Mouse (Mus musculus) kidney, embryonic 16.5 days (tissue): ENCODE measurements around the gene Sacs. TPM values are rescaled to one million over a fixed set of nuclear protein-coding genes. Genes with fewer than 3 reads are reported as not detected.
A peak's percentile ranks its signal among the peaks of the same experiment; 100 is the strongest.

Experiments
- ATAC-seq: fragments of 200-750 bp; cut with Nextera tagmentation; 2 replicates; pipeline ENCODE4 v1.8.0; 2017; ENCODE audit warnings: moderate TSS enrichment; ENCODE audit not compliant: low FRiP score, low TSS enrichment
- H3K27ac ChIP-seq: fragments of 300-500 bp; sonication (generic); 2 replicates; pipeline ENCODE4 v1.5.1; 2014; ENCODE audit warnings: low read length
- H3K27me3 ChIP-seq: fragments of 300-500 bp; sonication (generic); 2 replicates; pipeline ENCODE4 v1.6.1; 2014; ENCODE audit warnings: low read length, control low read depth, mixed read lengths; ENCODE audit not compliant: insufficient read depth
- H3K36me3 ChIP-seq: fragments of 300-500 bp; sonication (generic); 2 replicates; pipeline ENCODE4 v1.6.1; 2014; ENCODE audit warnings: low read length, control low read depth, mixed read lengths; ENCODE audit not compliant: insufficient read depth
- H3K4me1 ChIP-seq: fragments of 300-500 bp; sonication (generic); 2 replicates; pipeline ENCODE4 v1.6.1; 2014; ENCODE audit warnings: low read length, control low read depth, mixed read lengths; ENCODE audit not compliant: insufficient read depth
- H3K4me2 ChIP-seq: fragments of 300-500 bp; sonication (generic); replicated peaks from 2 replicates; pipeline ENCODE4 v1.6.1; 2014; ENCODE audit warnings: low read depth, low read length
- H3K4me3 ChIP-seq: fragments of 300-500 bp; sonication (generic); 2 replicates; pipeline ENCODE4 v1.5.1; 2014; ENCODE audit warnings: mild to moderate bottlenecking, low read length
- H3K9ac ChIP-seq: fragments of 300-500 bp; sonication (generic); replicated peaks from 2 replicates; pipeline ENCODE4 v1.6.1; 2014; ENCODE audit warnings: low read length
- H3K9me3 ChIP-seq: fragments of 300-500 bp; sonication (generic); 2 replicates; pipeline ENCODE4 v1.6.1; 2016; ENCODE audit warnings: low read length, control low read depth
- WGBS: fragments of 180-500 bp; shearing (Covaris S2); extraction: QIAGEN DNeasy Blood & Tissue Kit; methylation state at CpG from one replicate; pipeline ENCODE4 v1.1.7; 2014; 5-methylcytosine and 5-hydroxymethylcytosine counted together
- polyA plus RNA-seq: library from polyadenylated mRNA; unstranded; fragments of >200 nt; fragmentation: Nextera tagmentation; extraction: Ambion mirVana; gene quantifications from 2 replicates; pipeline ENCODE4 v1.2.1, GENCODE M21; 2015

Gene Sacs
- polyA plus RNA-seq, 1 experiment from 2014 or later: 1.5 TPM

GRCm38 (mm10) chr14:61258352-61258751 lies 120.1 kb downstream of the Sacs start, which contains the start of gene Sgcg:
Gene Sgcg, minus strand, starts transcription at chr14:61258490.
- Histone ChIP-seq H3K4me1 (peaks cover 6% of the 10 kb centered on the region), H3K27ac (0 out of 2 replicates have a peak within 1 kb of the TSS, but pooled peaks have one; percentile 3), H3K27me3 (no peaks in the 10 kb centered on the region), H3K9ac (no peak within 1 kb of the TSS), H3K4me3 (no peak within 1 kb of the TSS), H3K4me2 (peak within 1 kb of the TSS; percentile 25; the same call in 1 of the 2 replicates), H3K9me3 (no peaks in the 10 kb centered on the region), H3K36me3 (no peaks in the 10 kb centered on the region)
- ATAC-seq: no peak
- 16% methylated on average over 11 of the region's 11 CpGs for WGBS

DNA sequence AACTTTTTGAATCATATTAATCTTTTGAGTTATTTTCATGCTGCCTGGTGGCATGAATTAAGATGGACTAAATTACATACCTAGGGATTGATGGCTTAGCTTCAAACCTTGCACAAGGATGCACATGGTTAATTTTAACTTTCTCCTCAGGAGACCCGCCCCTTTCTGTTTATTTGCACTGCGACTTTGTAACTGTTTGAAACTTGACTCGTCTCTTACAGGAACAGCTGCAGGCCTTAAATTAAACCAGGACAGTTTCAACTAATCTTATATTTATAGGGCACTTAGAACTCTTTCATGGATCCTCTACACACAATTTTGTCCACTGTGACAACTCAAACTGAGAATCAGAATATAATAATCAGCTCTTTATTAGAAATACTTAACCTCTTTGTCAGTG lies 120.8 kb downstream of the Sacs start:
- 16% methylated on average over 3 of the region's 3 CpGs for WGBS
- H3K36me3 ChIP-seq: no peaks in the 10 kb centered on the region
- no peaks in the 10 kb centered on the region for H3K27me3 ChIP-seq
- peaks cover 6% of the 10 kb centered on the region for H3K4me1 ChIP-seq
- H3K9ac ChIP-seq: no peak overlapping the region
- no peak overlapping the region for H3K4me2 ChIP-seq
- no peaks in the 10 kb centered on the region for H3K9me3 ChIP-seq
- no peak for ATAC-seq
- no peak overlapping the region for H3K4me3 ChIP-seq
- no peak overlapping the region for H3K27ac ChIP-seq

DNA sequence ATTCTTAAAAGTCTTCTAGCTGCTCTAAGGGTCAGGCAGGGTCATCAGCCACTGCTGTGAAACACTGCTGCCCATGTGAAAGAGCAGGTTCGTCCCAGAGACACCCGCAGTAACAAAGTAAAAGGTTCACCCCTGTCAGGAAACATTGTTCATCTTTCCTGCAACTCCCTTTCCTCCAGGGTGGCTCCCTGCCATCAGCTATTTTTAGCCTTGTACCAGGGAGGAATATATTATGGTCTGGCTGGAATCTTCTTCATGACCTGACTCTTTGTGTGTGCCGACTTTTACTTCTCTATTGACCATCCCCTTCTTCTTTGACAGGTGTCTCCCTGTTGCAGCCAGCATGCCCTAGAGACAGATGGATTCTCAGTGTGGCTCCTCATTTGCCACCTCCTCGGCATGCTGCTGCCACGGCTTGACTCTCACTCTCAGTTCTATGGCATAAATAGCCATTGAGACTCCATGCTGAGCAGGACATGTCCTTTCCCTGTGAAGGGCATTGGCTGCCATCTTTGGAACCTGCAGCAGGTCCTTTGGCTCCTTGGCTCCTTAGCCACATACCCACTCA lies 129.7 kb downstream of the Sacs start:
- Histone ChIP-seq H3K9me3 (0 out of 2 replicates have a peak, but pooled peaks cover 2% of the 10 kb centered on the region), H3K27me3 (no peaks in the 10 kb centered on the region), H3K9ac (no peak overlapping the region), H3K4me2 (no peak overlapping the region), H3K4me1 (no peaks in the 10 kb centered on the region), H3K27ac (no peak overlapping the region), H3K4me3 (no peak overlapping the region), H3K36me3 (no peaks in the 10 kb centered on the region)
- ATAC-seq: no peak
- WGBS: 61% methylated on average over 5 of the region's 5 CpGs

DNA sequence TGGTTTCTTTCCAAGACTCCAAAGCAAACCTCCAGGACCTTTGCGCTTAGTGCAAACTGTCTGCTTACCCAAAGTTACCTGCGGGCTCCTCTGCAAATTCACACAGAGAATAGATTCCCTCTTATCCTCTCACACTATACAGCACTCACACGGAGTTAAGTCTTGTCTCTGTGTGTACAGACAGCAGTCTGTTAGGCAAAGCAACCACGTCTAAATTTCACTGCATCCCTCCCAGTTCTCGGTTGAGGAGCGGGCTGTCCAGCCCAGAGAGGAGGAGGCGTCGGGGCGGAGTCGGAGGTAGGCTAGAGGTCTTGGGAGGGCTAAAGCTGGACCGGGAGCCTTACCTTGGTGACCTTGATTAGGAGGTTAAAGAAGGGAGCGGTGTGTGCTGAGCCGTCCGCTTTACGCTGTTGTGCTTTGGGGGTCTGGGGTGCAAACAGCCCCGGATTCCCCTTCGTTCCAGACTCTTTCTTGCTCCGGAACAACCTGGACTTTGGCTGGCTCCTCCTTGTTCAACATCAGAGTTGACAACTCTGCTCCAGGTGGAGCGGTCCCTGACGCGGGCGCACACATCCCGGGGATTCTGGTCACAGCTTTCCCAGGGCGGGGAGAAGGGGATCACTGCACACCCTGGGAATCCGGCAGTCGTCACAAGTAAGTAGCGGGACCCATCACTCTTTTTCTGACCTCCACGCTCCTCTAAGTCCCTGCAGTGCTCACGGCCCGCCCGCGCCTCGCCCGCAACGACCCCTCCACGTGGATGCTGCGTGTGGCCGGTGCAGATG lies 136.3 kb downstream of the Sacs start:
- H3K4me3 ChIP-seq: peak overlapping the region; percentile 37
- peaks cover 27% of the 10 kb centered on the region for H3K27me3 ChIP-seq
- no peaks in the 10 kb centered on the region for H3K9me3 ChIP-seq
- no peak overlapping the region for H3K27ac ChIP-seq
- peak; percentile 51 for ATAC-seq
- no peak overlapping the region for H3K9ac ChIP-seq
- peaks cover 11% of the 10 kb centered on the region for H3K4me1 ChIP-seq
- WGBS: 7% methylated on average over 38 of the region's 38 CpGs
- peak overlapping the region; percentile 53 for H3K4me2 ChIP-seq
- no peaks in the 10 kb centered on the region for H3K36me3 ChIP-seq

DNA sequence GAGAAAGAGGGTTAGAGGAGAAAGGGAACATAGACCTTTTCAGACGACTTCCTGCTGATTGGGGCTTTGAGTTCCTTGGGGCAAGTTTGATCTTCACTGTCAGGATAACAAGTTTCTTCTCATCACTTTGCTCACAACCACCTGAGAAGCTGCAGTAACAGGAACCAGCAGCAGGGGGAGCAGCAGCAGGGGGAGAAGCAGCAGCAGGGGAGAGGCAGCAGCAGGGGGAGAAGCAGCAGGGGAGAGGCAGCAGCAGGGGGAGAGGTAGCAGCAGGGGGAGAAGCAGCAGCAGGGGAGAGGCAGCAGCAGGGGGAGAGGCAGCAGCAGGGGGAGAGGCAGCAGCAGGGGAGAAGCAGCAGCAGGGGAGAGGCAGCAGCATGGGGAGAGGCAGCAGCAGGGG lies 139.0 kb downstream of the Sacs start:
- peaks cover 27% of the 10 kb centered on the region for H3K27me3 ChIP-seq
- no peak overlapping the region for H3K4me3 ChIP-seq
- H3K4me1 ChIP-seq: peaks cover 11% of the 10 kb centered on the region
- H3K27ac ChIP-seq: no peak overlapping the region
- no peaks in the 10 kb centered on the region for H3K9me3 ChIP-seq
- WGBS: 50% methylated on average over 1 of the region's 1 CpGs
- no peaks in the 10 kb centered on the region for H3K36me3 ChIP-seq
- H3K9ac ChIP-seq: no peak overlapping the region
- ATAC-seq: no peak
- H3K4me2 ChIP-seq: no peak overlapping the region

DNA sequence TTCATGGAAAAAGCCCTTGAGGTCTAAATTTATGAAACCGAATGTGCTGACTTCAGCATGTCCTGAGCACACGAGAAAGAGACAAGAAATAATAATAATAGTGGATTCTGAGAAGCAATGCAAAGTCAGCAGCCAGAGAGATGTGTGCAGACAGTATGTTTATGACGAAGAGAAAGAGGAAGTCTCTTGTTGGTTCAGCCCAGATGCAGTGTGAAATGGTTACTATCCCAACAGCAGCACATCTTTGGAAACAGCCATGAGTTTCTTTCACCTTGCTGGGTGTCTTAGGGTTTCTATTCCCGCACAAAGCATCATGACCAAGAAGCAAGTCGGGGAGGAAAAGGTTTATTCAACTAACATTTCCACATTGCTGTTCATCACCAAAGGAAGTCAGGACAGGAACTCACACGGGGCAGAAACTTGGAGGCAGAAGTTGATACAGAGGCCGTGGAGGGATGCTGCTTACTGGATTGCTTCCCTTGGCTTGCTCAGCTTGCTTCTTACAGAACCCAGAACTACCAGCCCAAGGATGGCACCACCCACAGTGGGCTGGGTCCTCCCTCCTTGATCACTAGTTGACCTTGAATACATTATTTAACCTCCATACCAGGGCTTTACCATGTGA lies 140.5 kb downstream of the Sacs start:
- Histone ChIP-seq H3K4me3 (no peak overlapping the region), H3K9me3 (no peaks in the 10 kb centered on the region)
- 79% methylated on average over 7 of the region's 7 CpGs for whole genome bisulfite sequencing

GRCm38 (mm10) chr14:61288606-61289286 lies 150.5 kb downstream of the Sacs start:
- Histone ChIP-seq H3K36me3 (no peaks in the 10 kb centered on the region), H3K27ac (no peak overlapping the region), H3K4me1 (no peaks in the 10 kb centered on the region), H3K9me3 (no peaks in the 10 kb centered on the region), H3K27me3 (no peaks in the 10 kb centered on the region), H3K9ac (no peak overlapping the region), H3K4me3 (no peak overlapping the region), H3K4me2 (no peak overlapping the region)
- no peak for ATAC-seq
- WGBS: 70% methylated on average over 19 of the region's 19 CpGs

More for the DNA sequence above, 140.5 kb downstream of the Sacs start:
- Histone ChIP-seq H3K36me3 (no peaks in the 10 kb centered on the region), H3K27me3 (peaks cover 24% of the 10 kb centered on the region), H3K4me2 (no peak overlapping the region), H3K4me1 (peaks cover 11% of the 10 kb centered on the region), H3K9ac (no peak overlapping the region), H3K27ac (no peak overlapping the region)
- ATAC-seq: no peak

Other genes with a start within 250 kb of the Sacs start
- gene Tnfrsf19, start 92.0 kb upstream of the Sacs start, polyA plus RNA-seq: 17.0 and 18.9 TPM in 2 replicates
- gene Sgcg, start 120.0 kb downstream of the Sacs start, polyA plus RNA-seq: 0.67 and 1.4 TPM in 2 replicates
- 0.80 and 1.2 TPM in 2 replicates for gene Arl11, start 171.3 kb downstream of the Sacs start, polyA plus RNA-seq
- 10.2 and 10.5 TPM in 2 replicates for gene Ebpl, start 222.0 kb downstream of the Sacs start, polyA plus RNA-seq